Mouse (Mus musculus): ENCODE results near the gene Zbtb48. TPM values are rescaled to one million over a fixed set of nuclear protein-coding genes. Genes with fewer than 3 reads are reported as not detected.
A peak's percentile ranks its signal among the peaks of the same experiment; 100 is the strongest.
"Not testable (repeated sequence)": the region's sequence is repeated elsewhere in the genome, so short reads cannot be mapped to it uniquely, and the experiment has no call there.

Gene Zbtb48
- 1 to 10 TPM; 2.2 to 3.1 TPM for total RNA-seq (2021)
- long read RNA-seq, experiment 1, partial matches to known transcripts, result 1 of 6 reads
- long read RNA-seq, experiment 1, other reads (novel, unspliced or antisense), result 2 of 6 reads
- long read RNA-seq, experiment 2, partial matches to known transcripts, result 0 of 2 reads
- long read RNA-seq, experiment 2, other reads (novel, unspliced or antisense), result 1 of 2 reads

DNA sequence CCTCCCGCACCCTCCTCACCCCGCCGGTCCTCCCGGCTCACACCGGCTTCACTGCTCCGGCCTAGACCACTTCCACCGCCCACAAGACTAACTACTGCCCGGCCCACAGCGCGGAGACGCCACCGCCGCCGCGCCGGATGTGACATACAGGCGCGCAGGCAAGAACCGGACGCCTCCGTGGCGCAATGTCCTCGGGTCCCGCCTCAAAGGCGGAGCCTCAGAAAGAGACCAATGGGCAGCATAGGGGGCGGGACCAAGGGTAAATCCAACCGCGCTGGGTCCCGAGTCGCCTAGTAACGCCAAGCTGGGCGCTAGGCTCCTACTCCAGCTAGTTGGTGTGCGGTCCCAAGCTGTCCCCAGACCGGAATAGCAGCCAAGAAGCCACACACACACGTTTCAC lies at the start of gene Zbtb48:
Gene Zbtb48, minus strand, starts transcription at position 148 of the 400 bp plus-strand sequence.
- DNase-seq (ENCODE audit: low spot score), result peak; percentile 97

DNA sequence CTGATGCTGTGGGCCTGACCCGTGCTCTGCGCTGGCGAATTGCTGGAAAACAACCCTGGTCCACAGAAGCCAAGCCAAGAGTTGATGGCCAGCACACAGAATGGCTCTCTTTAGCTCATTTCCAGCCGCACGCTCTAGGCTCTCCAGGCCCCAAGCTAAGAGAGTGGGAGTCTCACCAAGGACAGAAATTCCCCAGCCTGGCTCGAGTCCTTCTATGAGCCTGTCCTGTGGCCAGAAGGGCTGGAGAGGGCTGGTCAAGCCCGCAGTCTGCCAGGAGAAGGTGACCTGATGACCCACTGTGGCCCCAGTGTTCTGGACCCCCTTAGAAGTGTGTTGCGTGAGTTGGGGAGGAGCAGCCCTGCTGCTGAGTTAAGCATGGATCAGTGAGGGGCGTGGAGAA lies 49.7 kb upstream of the Zbtb48 start:
- no peak for DNase-seq (ENCODE audit: low spot score)

DNA sequence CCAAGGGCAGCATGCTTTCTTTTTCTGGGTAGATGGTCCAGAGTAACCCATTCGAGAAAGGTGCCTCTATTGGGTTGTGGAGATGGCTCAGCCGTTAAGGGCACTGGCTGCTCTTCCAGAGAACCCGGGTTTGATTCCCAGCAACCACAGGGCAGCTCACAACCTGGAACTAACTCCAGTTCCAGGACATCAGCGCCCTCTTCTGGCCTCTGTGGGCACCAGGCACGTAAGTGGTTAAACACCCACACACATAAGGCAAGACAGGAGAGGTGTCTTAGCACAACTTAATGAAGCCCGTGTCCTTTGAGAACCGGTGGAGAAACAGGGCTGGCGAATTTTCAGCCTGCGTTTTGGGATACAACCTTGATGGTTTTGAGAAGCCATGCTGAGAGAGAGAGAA lies 47.1 kb upstream of the Zbtb48 start:
- DNase-seq (ENCODE audit: low spot score), result no peak

DNA sequence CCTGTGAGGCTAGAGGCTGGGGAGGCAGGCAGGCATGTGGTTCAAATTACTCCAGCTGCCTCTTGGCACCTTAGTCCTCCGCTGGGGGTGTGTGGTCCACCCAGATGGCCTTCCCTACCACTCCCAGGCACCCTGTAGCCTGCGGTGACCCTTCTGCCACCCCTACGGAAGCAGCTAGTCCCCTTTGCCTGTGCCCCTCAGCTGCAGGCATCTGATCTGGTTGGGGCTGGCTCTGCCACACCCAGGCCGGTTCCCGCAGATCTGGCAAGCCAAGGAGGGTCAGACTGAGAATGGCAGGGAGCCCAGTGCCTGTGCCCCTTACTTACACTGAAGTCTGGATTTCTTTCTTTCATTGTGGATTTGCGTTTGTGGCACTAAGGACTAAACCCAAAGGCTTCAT lies 46.2 kb upstream of the Zbtb48 start:
- no peak for DNase-seq (ENCODE audit: low spot score)

DNA sequence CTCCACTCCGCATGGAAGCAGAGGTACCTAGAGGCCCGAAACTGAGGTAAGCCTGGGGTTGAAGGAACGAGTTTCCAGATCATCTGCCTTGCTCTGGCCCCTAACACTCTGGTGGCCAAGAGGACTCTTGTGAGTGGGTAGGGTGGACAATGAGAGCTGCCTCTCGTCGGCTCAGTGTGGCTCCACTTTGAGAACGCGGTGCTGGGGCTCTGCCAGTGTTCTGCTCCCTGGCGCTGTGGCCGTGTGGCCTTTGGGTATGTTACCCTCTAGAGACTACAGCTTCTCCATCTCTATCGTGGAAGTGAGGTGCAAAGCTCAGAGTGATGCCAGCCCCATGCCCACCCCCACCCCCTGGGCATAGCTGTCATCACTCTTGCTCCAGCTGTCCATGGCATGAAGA lies 45.2 kb upstream of the Zbtb48 start:
- no peak for DNase-seq (ENCODE audit: low spot score)

DNA sequence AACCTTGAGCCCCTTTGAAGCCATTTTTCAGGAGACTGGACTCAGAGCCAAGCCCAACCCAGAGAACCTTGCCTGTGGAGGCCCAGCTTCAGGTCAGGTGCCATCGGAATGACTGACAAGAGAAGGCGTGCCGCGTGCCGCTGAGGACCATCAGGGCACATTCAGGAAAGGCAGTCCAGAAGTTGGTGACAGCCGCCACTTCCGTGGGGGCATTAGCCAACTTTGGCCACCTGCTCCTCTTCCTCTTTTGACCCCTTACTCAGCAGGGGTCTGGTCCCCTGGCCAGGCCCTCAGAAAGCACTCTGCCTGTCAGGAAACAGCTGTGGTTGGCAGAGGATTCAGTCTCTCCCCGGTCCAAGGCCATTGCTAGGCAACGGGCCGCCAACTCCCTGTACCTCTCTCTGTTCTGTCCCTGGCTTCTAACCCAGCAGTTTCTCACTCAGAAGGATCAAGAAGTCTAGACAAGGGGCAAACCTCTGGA lies 44.7 kb upstream of the Zbtb48 start, which contains the start of gene Plekhg5:
Gene Plekhg5, plus strand, starts transcription at position 378 of the 481 bp plus-strand sequence.
- peak; percentile 56 for DNase-seq (ENCODE audit: low spot score)

DNA sequence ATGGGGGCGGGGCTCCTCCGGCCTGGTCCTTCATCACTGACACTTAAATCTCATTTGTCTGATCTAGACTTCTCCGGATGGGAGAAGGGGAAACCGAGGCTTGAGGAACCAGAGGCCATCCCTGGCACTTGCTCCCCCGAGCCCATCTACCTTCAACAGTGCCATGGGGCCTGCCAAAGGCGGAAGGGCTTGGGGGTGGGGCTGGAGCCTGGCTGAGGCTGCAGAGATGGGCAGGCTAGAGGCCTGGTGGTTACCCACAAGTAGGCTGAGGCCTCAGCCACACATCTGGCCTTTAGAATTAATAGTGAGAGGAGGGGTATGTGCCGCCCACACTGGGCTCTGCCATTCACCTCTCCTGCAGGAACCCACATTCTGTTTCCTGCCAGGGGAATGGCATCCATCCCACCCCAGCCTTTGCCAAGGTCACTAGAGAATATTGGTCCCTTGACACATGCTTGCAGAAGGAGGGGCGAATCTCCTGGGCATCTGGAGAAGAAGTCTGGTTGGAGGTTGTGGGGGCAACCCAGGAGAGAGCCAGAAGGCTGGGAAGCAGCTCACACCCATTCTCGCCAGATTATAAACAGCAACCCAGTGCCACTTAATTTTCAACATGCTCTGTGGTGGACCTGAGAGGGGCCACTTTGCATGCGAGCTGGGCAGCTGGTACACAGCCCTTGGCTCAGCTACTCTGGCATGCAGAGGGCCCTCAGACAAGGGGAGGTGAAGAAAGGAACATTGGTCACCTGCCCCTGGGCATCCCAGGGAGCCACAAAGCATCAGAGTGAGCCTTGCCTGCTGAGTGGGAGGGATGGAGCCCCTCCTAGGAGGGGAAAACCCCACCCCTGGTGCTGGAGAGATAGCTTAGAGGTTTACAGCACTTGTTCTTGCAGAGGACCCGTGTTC lies 43.3 kb upstream of the Zbtb48 start:
- DNase-seq (ENCODE audit: low spot score), result no peak

DNA sequence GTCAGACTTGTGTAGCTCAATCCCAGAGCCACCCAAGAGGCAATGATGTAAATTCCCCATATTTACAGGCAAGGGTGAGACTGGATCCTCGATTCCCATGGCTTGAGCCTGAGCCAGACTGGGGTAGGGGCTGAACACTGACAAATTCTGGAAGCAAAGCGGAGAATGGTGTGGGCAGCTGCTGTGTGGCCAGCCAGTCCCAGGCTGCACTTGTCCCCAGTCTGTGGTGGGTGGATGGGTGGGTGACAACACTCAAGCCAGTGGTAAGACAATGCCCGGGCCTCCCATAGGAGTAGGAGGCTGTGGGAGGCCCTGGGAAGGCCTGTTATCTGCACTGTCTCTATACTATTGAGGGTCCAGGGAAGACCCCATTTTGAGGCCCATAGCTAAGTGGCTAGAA lies 41.8 kb upstream of the Zbtb48 start:
- no peak for DNase-seq (ENCODE audit: low spot score)

DNA sequence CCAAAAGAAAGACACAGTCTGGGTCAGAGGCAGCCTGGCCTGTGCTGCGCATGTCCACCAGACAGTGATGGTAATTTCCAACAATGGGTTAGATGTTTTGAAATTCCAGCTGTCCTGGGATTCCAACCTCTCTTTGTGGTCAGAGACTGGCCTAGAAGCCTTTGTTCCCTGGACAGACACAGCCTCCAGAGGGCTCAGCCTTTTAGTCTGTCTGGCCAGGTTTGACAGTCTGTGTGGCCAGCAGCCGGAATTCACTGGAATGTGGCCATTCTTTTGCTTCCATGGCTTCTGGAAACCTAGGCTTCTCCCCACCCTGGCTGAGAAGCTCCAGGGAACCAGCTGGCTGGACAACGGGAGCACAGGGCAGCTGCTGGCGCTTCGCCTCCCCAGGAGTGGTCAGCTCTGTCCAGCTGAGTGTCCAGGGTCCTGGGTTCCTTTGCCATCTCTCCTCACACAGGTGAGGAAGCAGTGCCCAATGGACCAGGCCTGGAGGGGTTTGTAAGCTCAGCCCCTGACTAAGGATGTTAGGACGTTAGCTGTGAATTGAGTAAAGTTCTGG lies 40.8 kb upstream of the Zbtb48 start:
- peak; percentile 59 for DNase-seq (ENCODE audit: low spot score)

DNA sequence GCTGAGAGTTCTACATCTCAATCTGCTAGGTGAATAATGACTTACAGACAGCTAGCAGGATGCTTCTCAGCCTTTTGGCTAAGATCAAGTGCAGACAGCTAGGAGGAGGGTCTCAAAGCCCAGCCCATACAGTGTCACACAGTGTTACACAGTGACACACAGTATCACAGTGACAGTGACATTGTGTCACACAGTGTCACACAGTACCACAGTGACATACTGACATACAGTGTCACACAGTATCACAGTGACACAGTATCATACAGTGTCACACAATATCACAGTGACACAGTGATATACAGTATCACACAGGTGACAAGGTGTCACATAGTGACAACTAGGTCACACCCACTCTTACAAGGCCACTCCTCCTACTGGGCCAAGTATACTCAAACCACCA lies 39.8 kb upstream of the Zbtb48 start:
- no peak for DNase-seq (ENCODE audit: low spot score)

DNA sequence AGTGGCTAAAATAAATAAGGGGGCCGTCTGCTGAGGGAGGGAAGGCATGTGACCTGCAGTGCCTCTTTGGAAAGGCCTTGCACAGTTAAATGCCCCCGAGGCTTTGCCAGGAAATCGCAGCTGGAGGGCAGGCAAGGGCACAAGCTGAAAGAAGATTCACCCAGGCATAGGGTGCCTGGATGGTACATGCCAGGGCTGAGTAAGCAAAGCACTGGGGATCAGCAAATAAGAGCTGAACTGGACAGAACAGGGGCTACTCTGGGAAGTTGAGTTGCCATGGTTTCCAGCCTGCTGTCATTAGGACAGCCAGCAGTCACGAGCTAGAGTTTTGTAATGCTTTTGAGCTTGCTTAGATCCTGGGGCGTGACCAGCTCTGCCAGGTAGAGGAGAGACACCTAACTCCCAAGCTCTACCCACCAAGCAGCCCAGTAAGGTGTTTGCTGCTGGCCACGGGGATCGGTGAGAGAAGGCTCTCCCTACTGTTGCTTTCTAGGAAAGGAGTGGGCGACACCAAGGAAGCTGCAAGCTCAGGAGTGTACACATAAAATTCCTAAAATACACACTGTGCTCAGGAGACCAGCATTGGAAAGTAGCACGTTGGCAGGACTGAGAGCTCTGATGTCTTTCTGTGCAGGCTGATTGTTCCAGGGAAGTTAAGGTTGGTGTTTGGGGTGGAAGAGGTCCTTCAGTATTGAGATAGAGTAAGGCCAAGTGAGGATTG lies 35.1 kb upstream of the Zbtb48 start:
- peak; percentile 84 for DNase-seq (ENCODE audit: low spot score)

DNA sequence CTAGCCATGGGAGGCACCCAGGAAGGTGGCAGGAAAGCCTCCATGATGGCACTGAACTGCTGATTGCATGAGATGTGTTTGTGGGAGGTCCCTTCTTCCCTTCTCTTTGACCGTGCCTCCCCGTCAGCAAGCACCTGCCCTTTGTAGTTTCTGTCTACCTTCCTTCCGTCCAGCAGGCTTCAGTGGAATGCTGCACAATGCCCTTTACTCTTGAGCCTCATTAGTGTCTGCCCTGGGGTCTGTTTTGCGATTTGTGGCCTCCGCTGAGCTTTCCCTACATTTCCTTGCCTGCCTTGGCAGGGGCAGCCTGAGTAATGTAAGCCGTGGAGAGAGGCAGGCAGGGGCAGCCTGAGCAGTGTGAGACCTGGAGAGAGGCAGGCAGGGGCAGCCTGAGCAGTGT lies 17.1 kb upstream of the Zbtb48 start:
- DNase-seq (ENCODE audit: low spot score), result no peak

DNA sequence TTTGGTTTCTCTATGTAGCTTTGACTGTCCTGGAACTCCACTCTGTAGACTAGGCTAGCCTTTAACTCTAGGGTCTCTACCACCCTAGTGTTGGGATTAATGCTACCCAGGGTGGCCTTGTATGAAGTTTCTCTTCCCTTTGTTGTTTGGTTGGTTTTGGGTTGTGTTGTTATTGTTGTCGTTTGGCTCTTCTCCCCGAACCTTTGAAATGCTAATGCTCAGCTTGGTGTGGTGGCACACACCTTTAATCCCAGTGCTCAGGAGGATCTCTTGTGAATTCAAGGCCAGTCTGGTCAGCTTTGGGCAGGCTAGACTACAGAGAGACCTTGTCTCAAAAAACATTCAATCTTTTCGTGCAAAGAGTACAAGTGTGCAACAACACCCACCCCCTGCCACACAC lies 15.7 kb upstream of the Zbtb48 start:
- DNase-seq (ENCODE audit: low spot score), result no peak

DNA sequence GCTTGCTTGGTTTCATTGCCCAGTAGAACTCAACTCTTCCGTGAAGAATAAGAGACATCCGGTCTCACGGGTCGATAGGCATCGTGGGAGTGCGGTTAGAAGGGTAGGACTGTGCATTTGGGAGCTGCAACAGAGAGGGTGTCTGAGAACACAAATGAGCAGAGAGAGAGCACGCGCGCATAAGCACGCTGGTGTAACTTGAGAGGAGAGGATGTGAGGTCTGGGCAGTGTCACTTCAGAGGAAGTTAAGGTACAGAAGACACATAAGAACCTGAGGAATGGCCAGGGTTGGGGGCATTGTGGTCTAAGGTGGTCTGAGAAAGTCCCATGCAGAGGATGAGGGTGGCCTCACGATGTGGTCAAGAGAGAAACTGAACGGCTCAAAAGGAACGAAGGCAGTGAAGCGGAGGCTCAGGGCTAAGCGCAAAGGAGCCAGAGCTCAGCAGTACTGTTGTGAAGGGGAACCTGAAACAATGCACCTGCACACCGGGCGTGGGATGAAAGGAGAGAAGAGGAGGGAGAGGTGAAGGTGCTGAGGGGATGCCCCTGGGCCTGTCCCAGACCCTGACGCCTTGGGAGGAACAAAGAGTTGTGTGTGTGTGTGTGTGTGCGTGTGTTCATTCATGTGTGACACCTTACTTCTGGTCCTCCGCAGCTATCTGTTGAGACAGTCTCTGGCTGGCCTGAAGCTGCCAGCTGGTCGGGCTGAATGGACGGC lies 14.6 kb upstream of the Zbtb48 start:
- no peak for DNase-seq (ENCODE audit: low spot score)

DNA sequence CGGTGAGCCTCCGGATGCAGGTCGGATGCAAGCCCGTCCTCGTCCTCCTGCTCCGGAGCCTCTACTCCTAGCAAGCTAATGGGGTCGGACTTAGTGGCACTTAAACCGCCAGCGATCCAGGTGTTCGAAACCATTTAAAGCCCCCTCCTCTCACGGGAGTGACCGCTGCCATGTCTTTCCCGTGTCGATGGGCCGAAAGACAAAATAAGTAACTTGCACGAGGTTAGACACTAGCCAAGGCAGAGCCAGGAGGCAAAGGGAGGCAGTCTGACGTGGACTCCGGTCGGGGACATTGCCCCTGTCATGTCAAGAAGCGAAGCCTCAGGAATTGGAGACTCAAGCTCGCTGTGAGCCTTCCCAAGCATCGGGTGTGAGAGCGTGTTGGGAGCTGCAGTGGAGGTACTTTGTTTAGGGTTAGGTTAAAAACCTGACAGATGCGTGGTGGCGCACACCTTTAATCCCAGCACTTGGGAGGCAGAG lies 12.4 kb upstream of the Zbtb48 start:
- DNase-seq (ENCODE audit: low spot score), result no peak

DNA sequence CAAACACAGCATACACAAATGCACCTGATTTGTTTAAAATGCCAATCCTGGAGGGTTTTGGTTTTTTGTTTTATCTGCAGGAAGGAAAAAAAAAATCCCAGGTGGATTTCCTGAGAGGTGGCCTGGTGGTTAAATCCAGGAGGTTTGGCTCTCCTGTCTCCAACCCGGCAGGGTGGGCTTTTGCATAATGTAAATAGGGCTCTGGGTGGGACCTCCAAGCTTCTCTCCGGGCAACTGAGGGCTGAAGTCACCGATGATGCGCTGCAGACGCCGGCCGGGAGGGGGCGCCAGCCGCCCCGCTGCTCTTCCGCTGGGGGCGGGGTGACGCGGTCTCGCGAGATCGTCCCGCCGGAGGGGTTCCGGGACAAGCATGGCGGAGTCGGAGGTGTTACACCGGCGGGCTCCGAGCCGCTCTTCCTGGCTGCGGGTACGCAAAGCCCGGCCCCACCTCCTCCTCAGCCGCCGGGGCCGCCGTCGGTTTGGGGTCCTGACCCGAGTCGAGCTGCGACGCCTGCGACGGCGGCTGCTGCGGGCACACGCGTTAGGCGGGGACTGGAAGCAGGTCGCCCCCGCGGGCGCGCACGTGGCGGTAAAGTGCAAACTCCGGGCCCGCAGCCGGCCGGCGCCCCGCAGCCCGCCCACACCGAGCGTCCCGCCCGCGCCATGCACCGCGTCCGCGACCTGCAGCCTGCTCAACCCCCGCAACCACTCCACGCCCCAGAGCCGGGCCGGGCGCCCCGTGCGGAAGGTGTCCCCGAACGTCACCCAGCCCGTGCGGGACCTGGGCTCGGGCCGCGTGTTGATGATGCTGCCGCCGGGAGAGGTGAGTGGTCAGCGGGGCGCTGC lies 11.7 kb upstream of the Zbtb48 start, which contains the start of gene Nol9:
Gene Nol9, plus strand, starts transcription at position 337 of the 846 bp plus-strand sequence.
- peak; percentile 93 for DNase-seq (ENCODE audit: low spot score)

DNA sequence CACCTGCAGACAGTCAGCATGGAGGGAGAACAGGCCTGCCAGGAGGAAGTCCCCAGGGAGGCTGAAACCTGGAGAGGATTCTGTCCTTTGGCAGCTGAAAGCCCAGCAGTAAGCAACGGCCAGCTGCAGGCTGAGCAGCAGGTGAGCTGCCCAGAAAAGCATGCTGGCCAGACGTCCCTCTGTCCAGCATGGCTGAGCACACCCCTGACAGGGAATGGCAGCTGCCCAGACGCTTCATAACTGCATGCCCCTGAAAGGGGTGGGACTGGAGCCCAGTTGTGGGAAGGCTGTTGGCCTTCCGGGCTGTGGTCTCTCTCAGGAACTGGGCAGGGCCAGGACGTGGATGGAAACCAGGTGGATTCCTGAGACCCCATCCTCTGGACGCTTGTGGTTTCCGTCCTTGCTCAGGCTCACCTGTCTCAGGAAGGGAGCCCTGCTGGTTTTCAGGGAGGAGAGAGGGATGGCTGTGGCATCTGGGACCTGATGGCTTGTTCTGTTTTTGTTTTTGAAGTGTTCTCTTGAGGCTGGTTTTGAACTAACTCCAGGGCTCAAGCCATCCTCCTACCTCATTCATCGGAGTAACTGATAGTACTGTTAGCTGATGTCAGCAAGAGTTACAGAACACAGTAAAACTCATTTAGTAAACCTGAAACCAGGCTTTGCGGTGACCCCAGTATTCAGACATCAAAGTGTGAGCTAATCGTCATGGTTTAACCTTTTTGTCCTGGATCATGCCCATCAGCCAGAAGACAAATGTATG lies 10.9 kb upstream of the Zbtb48 start, which contains the start of gene Tas1r1:
Gene Tas1r1, minus strand, starts transcription at position 344 of the 760 bp plus-strand sequence.
- peak; percentile 53 for DNase-seq (ENCODE audit: low spot score)

DNA sequence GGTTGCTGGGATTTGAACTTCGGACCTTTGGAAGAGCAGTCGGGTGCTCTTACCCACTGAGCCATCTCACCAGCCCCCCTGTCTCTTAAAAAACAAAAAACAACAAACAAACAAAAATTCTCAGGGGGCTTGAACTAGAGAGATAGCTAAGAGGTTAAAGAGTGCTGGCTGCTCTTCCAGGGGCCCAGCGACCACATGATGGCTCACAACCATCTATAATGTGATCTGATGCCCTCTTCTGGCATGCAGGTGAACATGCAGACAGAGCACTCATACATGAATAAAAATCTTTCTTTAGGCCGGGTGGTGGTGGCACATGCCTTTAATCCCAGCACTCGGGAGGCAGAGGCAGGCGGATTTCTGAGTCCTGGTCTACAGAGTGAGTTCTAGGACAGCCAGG lies 9.0 kb upstream of the Zbtb48 start:
- DNase-seq (ENCODE audit: low spot score), result not testable (repeated sequence)

DNA sequence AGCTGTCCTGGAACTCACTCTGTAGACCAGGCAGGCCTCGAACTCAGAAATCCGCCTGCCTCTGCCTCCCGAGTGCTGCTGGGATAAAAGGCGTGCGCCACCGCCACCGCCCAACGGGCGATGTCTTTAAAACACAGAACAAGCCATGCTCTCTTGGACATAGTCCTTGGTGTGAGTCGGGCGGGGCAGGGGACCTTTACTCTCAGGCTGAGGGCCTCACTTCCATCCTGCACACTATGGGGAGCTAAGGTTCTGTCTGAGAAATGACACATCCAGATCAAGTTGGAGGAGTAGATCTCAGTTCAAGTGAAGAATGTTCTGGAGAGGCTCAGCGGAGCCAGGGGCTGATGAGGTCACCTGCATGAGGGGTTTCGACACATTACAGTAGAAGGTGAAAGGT lies 5.5 kb upstream of the Zbtb48 start:
- DNase-seq (ENCODE audit: low spot score), result no peak
